Mouse (Mus musculus) CH12.LX (cell line): ENCODE measurements around the gene Zeb2. TPM values are rescaled to one million over a fixed set of nuclear protein-coding genes. Genes with fewer than 3 reads are reported as not detected.

Experiments used
- DNase-seq: peaks from one replicate; pipeline ENCODE4 v3.0.0-alpha.2; 2013; ENCODE audit errors: extremely low read depth
- H3K27ac ChIP-seq: 2 replicates; pipeline ENCODE4 v1.5.1; 2012; ENCODE audit warnings: low read depth, mild to moderate bottlenecking, control low read depth, moderate library complexity; ENCODE audit not compliant: insufficient read depth
- H3K27me3 ChIP-seq: replicated peaks from 2 replicates; pipeline ENCODE3; 2012; ENCODE audit warnings: inconsistent platforms
- H3K36me3 ChIP-seq, 2 experiments: replicated peaks in 1 of 2; 2 replicates each; pipeline versions ENCODE3 to v1.6.1; 2012; ENCODE audit warnings: inconsistent platforms in 1 of 2, low read length in 1 of 2, mild to moderate bottlenecking in 1 of 2, mixed read lengths in 1 of 2, moderate library complexity in 1 of 2; ENCODE audit not compliant: control insufficient read depth in 1 of 2, insufficient read depth in 1 of 2
- H3K4me1 ChIP-seq, 2 experiments: 2 replicates each; pipeline ENCODE4 v1.6.1; 2012; ENCODE audit warnings: inconsistent platforms in 1 of 2, moderate library complexity in 1 of 2; ENCODE audit not compliant: insufficient read depth in 2 of 2, control insufficient read depth in 1 of 2
- H3K4me2 ChIP-seq: 2 replicates; pipeline ENCODE4 v1.6.1; 2012; ENCODE audit warnings: low read depth, mild to moderate bottlenecking, control low read depth; ENCODE audit not compliant: poor library complexity, insufficient read depth, severe bottlenecking
- H3K4me3 ChIP-seq, 3 experiments: fragments of 150-350 bp in 1 of 3; sonication (generic) in 1 of 3; replicated peaks in 1 of 3; 2 replicates each; pipeline versions ENCODE3 to v1.5.1; 2011 to 2012; ENCODE audit warnings: low read depth in 2 of 3, low read length in 2 of 3, mild to moderate bottlenecking in 2 of 3, moderate library complexity in 2 of 3, control low read depth in 1 of 3, improper control_type of control experiment in 1 of 3, inconsistent platforms in 1 of 3, mixed read lengths in 1 of 3; ENCODE audit not compliant: poor library complexity in 1 of 3
- H3K79me2 ChIP-seq: replicated peaks from 2 replicates; pipeline ENCODE4 v1.6.1; 2012; ENCODE audit warnings: mild to moderate bottlenecking, moderate library complexity; ENCODE audit not compliant: control insufficient read depth, poor library complexity, insufficient read depth, severe bottlenecking; ENCODE audit errors: extremely low read depth
- H3K9ac ChIP-seq: 2 replicates; pipeline ENCODE4 v1.6.1; 2012; ENCODE audit warnings: low read depth, mild to moderate bottlenecking, control low read depth, moderate library complexity; ENCODE audit not compliant: insufficient read depth
- H3K9me3 ChIP-seq: replicated peaks from 2 replicates; pipeline ENCODE3; 2012; ENCODE audit warnings: low read length, inconsistent platforms, mixed read lengths
- BHLHE40 ChIP-seq: IDR thresholded peaks from 2 replicates; pipeline ENCODE4 v1.6.1; 2011; ENCODE audit warnings: mild to moderate bottlenecking, low read depth, low read length, improper control_type of control experiment
- CHD2 ChIP-seq: IDR thresholded peaks from 2 replicates; pipeline ENCODE4 v1.6.1; 2011; ENCODE audit warnings: low read length, improper control_type of control experiment
- E2F4 ChIP-seq: IDR thresholded peaks from 2 replicates; pipeline ENCODE4 v1.6.1; 2011; ENCODE audit warnings: low read depth, low read length, improper control_type of control experiment; ENCODE audit not compliant: insufficient replicate concordance
- EP300 ChIP-seq: IDR thresholded peaks from 2 replicates; pipeline ENCODE4 v1.6.1; 2011; ENCODE audit warnings: low read length, improper control_type of control experiment
- ETS1 ChIP-seq: conservative IDR thresholded peaks from 2 replicates; pipeline ENCODE4 v1.6.1; 2012; ENCODE audit warnings: low read depth, mild to moderate bottlenecking, inconsistent platforms, low read length, improper control_type of control experiment, moderate library complexity
- HCFC1 ChIP-seq: IDR thresholded peaks from 2 replicates; pipeline ENCODE4 v1.6.1; 2012; ENCODE audit warnings: low read depth, mild to moderate bottlenecking, inconsistent platforms, low read length, improper control_type of control experiment
- JUN ChIP-seq: IDR thresholded peaks from 2 replicates; pipeline ENCODE4 v1.6.1; 2011; ENCODE audit warnings: low read depth, mild to moderate bottlenecking, low read length, improper control_type of control experiment, moderate library complexity; ENCODE audit not compliant: insufficient read depth
- JUND ChIP-seq: conservative IDR thresholded peaks from 2 replicates; pipeline ENCODE4 v1.6.1; 2011; ENCODE audit warnings: low read depth, low read length, improper control_type of control experiment
- MAFK ChIP-seq: IDR thresholded peaks from 2 replicates; pipeline ENCODE4 v1.6.1; 2011; ENCODE audit warnings: low read length, improper control_type of control experiment; ENCODE audit not compliant: insufficient replicate concordance
- MAX ChIP-seq: IDR thresholded peaks from 2 replicates; pipeline ENCODE4 v1.6.1; 2011; ENCODE audit warnings: low read length, improper control_type of control experiment
- MAZ ChIP-seq: IDR thresholded peaks from 2 replicates; pipeline ENCODE4 v1.6.1; 2012; ENCODE audit warnings: low read depth, mild to moderate bottlenecking, inconsistent platforms, low read length, improper control_type of control experiment, moderate library complexity
- MEF2A ChIP-seq: IDR thresholded peaks from 2 replicates; pipeline ENCODE4 v1.6.1; 2014; ENCODE audit warnings: low read depth, mild to moderate bottlenecking, inconsistent platforms, low read length, improper control_type of control experiment, borderline replicate concordance
- MXI1 ChIP-seq: IDR thresholded peaks from 2 replicates; pipeline ENCODE4 v1.6.1; 2011; ENCODE audit warnings: mild to moderate bottlenecking, low read depth, low read length, improper control_type of control experiment
- MYC ChIP-seq: IDR thresholded peaks from 2 replicates; pipeline ENCODE4 v1.6.1; 2011; ENCODE audit warnings: low read depth, mild to moderate bottlenecking, improper control_type of control experiment, low read length
- NELFE ChIP-seq: IDR thresholded peaks from 2 replicates; pipeline ENCODE4 v1.6.1; 2011; ENCODE audit warnings: low read depth, low read length, improper control_type of control experiment
- NRF1 ChIP-seq: IDR thresholded peaks from 2 replicates; pipeline ENCODE4 v1.6.1; 2014; ENCODE audit warnings: low read depth, mild to moderate bottlenecking, inconsistent platforms, low read length, improper control_type of control experiment, moderate library complexity
- POLR2A ChIP-seq: IDR thresholded peaks from 2 replicates; pipeline ENCODE4 v1.6.1; 2011; ENCODE audit warnings: low read depth, mild to moderate bottlenecking, improper control_type of control experiment, low read length
- RAD21 ChIP-seq: IDR thresholded peaks from 2 replicates; pipeline ENCODE4 v1.6.1; 2011; ENCODE audit warnings: low read depth, mild to moderate bottlenecking, low read length, improper control_type of control experiment, moderate library complexity
- RCOR1 ChIP-seq: conservative IDR thresholded peaks from 2 replicates; pipeline ENCODE4 v1.6.1; 2012; ENCODE audit warnings: low read depth, mild to moderate bottlenecking, inconsistent platforms, low read length, improper control_type of control experiment
- SMC3 ChIP-seq: IDR thresholded peaks from 2 replicates; pipeline ENCODE4 v1.6.1; 2011; ENCODE audit warnings: low read depth, low read length, improper control_type of control experiment
- TCF12 ChIP-seq: IDR thresholded peaks from 2 replicates; pipeline ENCODE4 v1.6.1; 2014; ENCODE audit warnings: low read depth, mild to moderate bottlenecking, inconsistent platforms, low read length, improper control_type of control experiment
- UBTF ChIP-seq: IDR thresholded peaks from 2 replicates; pipeline ENCODE4 v1.6.1; 2012; ENCODE audit warnings: low read depth, mild to moderate bottlenecking, inconsistent platforms, low read length, improper control_type of control experiment, moderate library complexity
- USF1 ChIP-seq: IDR thresholded peaks from 2 replicates; pipeline ENCODE4 v1.6.1; 2014; ENCODE audit warnings: low read depth, mild to moderate bottlenecking, inconsistent platforms, low read length, improper control_type of control experiment
- ZKSCAN1 ChIP-seq: IDR thresholded peaks from 2 replicates; pipeline ENCODE4 v1.6.1; 2012; ENCODE audit warnings: low read depth, inconsistent platforms, low read length, improper control_type of control experiment, borderline replicate concordance
- ZMIZ1 ChIP-seq: IDR thresholded peaks from 2 replicates; pipeline ENCODE4 v1.6.1; 2012; ENCODE audit warnings: low read depth, mild to moderate bottlenecking, inconsistent platforms, low read length, improper control_type of control experiment
- dilution Hi-C: fragments of 300-500 bp; cut with MboI; formaldehyde crosslinking; loops from 2 replicates; pipeline ENCODE4 v1.14.3; 2020; ENCODE audit warnings: low sequenced_read_pairs; ENCODE audit not compliant: extremely low pct_unique_long_range_greater_than_20kb, extremely low pct_ligation_motif_present
- in situ Hi-C: fragments of 300-500 bp; cut with MboI; formaldehyde crosslinking; loops from 3 replicates; pipeline ENCODE4 v1.14.3; 2019; ENCODE audit warnings: low sequenced_read_pairs, low pct_ligation_motif_present, low pct_unique_long_range_greater_than_20kb, mixed read lengths
- polyA plus RNA-seq: library from polyadenylated mRNA; unstranded; fragments of >175 nt; gene quantifications from 2 replicates; pipeline ENCODE4 v1.2.1, GENCODE M21; 2012; ENCODE audit warnings: low read depth; ENCODE audit not compliant: insufficient read length
- total RNA-seq, 2 experiments: library from RNA; depleted of rRNA; stranded (reverse); fragments of 300-350 nt in 1 of 2; fragments of >200 nt in 1 of 2; gene quantifications; 2 replicates each; pipeline ENCODE4 v1.2.3; 2012 to 2014

Gene Zeb2
- total and polyA plus RNA-seq, 3 experiments = 12.9 to 25.8 (median 20.8) TPM

DNA sequence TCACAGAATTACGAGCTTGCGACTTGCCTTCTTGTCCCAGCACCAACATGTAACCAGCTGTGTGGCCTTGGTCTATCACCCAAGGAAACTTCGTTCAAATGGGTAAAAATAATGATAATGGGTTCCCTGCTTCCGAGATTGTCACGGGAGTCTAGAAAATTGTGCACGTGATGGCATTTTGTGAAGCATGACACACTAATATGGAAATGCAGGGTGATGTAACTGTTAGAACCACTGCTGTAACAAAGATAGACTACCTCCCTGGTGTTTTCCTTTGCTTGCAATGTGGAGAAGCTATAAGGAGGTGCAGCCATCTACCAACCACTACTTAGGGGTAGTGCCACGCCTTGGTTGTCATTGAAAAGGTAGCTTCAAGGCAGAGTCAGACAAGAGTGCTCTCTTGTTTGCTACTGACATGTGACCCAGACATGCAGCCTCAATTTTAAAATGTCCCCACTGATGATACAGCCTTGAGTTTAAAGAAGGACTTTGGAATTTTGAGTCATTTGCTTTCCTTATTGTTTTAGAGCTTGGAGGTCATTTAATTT is 89.0 kb downstream of the Zeb2 start:
- Histone ChIP-seq H3K36me3 (peaks cover 0 to 9% of the 10 kb centered on the region in 2 experiments), H3K9me3 (no peaks in the 10 kb centered on the region), H3K4me2 (0 out of 2 replicates have a peak overlapping the region, but pooled peaks have one; percentile 45), H3K27me3 (no peaks in the 10 kb centered on the region), H3K4me1 (peaks cover 10 to 75% of the 10 kb centered on the region in 2 experiments), H3K9ac (peak overlapping the region; percentile 78), H3K27ac (peak overlapping the region; percentile 61), H3K4me3 (no peak overlapping the region), H3K79me2 (peaks cover 61% of the 10 kb centered on the region)
- dilution Hi-C loops = no loop called here
- in situ Hi-C loops = no loop called here
- TF ChIP-seq NELFE (no peak), SMC3 (no peak), USF1 (peak; percentile 36), TCF12 (no peak), E2F4 (no peak), MYC (peak; percentile 19; the same call in 1 of the 2 replicates), MAZ (no peak), MAX (peak; percentile 51; the same call in 1 of the 2 replicates), BHLHE40 (peak; percentile 98), MEF2A (0 out of 2 replicates have a peak, but pooled peaks have one; percentile 19), JUND (no peak), RCOR1 (no peak), ZMIZ1 (no peak), RAD21 (no peak), ETS1 (peak; percentile 83), POLR2A (no peak), EP300 (0 out of 2 replicates have a peak, but pooled peaks have one; percentile 13), HCFC1 (no peak), ZKSCAN1 (no peak), MXI1 (0 out of 2 replicates have a peak, but pooled peaks have one; percentile 28), UBTF (no peak), NRF1 (no peak), CHD2 (no peak), MAFK (no peak), JUN (0 out of 2 replicates have a peak, but pooled peaks have one; percentile 4)
- DNase-seq = no peak
